Mouse (Mus musculus) naive thymus-derived CD4-positive, alpha-beta T cell, adult 5 months (primary cell): ENCODE results near the gene Etfbkmt. TPM values are rescaled to one million over a fixed set of nuclear protein-coding genes. Genes with fewer than 3 reads are reported as not detected.

Experiments
- polyA plus RNA-seq: library from polyadenylated mRNA; unstranded; fragments of 100-300 nt; shearing (Covaris generic); gene quantifications from one replicate; pipeline ENCODE4 v1.2.1, GENCODE M21; 2017

Gene Etfbkmt
- 8.2 TPM for polyA plus RNA-seq

DNA sequence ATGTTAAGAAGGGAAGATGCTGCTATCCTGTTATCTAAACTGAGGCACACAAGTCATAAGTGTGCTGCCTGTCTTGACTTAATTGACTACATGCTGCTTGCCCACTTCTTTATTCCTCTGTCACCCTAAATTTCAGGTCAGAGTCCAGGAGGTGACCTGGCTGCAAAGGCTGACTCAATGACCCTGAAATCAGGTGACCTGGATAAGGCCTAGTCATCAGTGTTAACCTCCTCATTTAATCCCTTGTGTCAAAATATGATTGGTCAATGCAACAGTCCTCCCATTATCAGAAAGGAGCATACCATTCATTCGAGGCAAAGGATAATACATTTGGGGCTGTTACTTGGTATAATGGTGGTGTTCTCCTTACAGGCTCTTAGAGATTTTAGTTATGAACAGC lies at the start of gene Etfbkmt:
TSS of gene Etfbkmt (plus strand) at position 379 of the 400 bp plus-strand sequence.

DNA sequence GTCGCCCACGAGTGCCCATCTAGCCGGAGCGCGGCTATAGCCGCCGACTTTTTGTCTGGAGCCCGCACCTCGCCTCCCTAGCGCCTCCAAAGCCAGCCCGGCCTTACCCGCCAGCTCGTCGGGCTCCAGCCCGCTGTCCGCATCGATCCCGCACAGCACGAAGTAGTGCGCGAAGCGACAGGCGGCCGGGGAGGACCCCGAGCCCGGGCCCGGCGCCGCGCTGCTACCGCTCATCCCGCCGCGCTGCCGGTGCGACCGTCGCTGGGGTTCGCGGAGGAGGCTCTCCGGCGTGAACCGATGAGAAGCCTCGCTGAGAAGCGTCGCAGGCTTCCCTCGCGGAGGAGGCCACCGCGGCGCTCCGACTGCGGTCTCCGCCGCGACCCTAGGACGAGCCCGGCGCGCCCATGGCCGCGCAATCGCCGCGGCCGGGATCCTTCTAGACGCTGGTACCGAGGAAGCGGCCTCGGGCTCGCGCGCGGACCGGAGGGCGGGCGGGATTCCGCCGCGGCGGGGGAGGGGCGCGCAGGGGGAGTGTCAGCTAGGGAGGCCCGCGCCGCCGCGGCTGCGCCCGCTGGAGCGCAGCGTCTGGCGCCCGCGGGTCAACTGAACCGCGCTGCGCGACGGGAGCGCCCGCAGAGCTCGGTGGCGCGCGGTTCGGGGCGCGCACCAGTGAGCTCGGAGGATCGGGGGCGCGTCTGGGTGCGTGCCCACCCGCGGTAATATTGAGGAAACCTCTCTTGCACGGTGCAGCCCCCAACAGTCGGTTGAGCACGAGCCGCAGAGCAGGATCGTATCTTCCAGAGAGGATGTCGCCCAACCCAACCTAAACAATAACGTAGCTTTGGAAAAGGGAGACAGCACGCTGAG lies 38.3 kb upstream of the Etfbkmt start, which contains the start of gene Dennd5b:
TSS of gene Dennd5b (minus strand) at position 605 of the 867 bp plus-strand sequence.

DNA sequence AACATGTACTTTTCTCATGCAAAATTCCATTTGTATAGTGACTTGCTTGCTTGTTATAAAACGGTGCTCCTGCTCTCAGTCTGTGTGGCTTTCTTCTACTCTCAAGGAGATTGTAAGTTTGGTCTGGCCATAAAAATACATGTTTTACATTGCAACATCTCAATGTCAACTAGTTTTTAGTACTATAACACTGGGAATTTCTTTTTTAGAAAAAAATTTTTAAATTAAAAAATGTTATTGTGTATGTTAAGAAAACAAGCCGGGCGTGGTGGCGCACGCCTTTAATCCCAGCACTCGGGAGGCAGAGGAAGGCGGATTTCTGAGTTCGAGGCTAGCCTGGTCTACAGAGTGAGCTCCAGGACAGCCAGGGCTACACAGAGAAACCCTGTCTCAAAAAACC lies 9.8 kb upstream of the Etfbkmt start, which contains the start of gene Gm10203:
TSS of gene Gm10203 (plus strand) at position 301 of the 400 bp plus-strand sequence.

DNA sequence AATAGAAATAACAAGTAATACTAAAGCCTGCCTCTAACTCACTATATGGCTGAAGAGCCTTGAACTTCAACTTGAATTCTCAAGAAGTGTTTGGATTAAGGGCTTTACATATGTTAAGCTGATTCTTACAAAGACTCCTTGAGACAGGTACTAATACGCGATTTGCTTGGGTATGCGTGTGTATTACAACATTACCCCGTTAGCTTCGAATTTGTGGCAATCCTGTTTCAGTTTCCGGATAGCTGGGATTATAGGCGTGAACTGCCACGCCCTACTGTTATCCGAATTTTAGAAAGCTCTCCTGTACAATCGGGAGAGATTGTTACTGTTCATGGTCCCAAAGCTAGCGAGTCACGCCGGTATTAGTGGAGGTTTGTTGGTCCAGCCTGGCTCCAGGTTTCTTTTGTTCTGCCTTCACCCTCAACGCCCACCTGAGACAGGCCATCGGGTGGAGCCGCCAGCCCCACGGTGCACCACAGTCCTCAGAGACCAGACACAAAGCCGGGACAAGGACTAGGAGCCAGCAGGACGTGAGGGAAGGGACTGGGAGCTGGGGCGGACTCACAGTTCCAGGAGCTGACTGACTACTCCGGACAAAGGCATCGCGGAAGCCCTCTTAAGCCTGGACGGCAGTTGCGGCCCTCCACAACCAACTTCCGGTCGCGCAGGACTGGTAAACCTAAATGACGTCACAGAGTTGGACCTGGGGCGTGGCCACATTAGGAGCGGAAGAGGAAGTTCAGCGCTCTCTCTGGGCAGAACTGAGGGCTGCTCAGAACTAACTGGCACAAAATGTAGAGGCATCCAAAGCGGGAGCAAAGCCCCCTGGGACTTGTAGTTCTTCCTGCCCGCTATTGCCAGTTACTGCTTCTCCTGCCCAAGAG lies 48.6 kb downstream of the Etfbkmt start, which contains the start of gene Amn1:
TSS of gene Amn1 (minus strand) at position 672 of the 884 bp plus-strand sequence.

Other genes starting within 250 kb of the Etfbkmt start
- gene Caprin2, start 243.6 kb upstream of the Etfbkmt start, polyA plus RNA-seq = 6.7 TPM
- gene Sinhcaf, start 193.4 kb upstream of the Etfbkmt start, polyA plus RNA-seq = 38.3 TPM
- gene Dennd5b, start 38.2 kb upstream of the Etfbkmt start, polyA plus RNA-seq = 0.57 TPM
- not detected for gene Gm10203, start 9.7 kb upstream of the Etfbkmt start, polyA plus RNA-seq
- 16.6 TPM for gene Amn1, start 48.9 kb downstream of the Etfbkmt start, polyA plus RNA-seq
- gene Resf1, start 169.6 kb downstream of the Etfbkmt start, polyA plus RNA-seq = 137 TPM